Mouse (Mus musculus): Measurements from ENCODE around the gene Col16a1. TPM values are rescaled to one million over a fixed set of nuclear protein-coding genes. Genes with fewer than 3 reads are reported as not detected.
A peak's percentile ranks its signal among the peaks of the same experiment; 100 is the strongest.

Gene Col16a1
- total and polyA plus RNA-seq, 2 experiments from 2014 or later, result 13.1 to 19.9 TPM

DNA sequence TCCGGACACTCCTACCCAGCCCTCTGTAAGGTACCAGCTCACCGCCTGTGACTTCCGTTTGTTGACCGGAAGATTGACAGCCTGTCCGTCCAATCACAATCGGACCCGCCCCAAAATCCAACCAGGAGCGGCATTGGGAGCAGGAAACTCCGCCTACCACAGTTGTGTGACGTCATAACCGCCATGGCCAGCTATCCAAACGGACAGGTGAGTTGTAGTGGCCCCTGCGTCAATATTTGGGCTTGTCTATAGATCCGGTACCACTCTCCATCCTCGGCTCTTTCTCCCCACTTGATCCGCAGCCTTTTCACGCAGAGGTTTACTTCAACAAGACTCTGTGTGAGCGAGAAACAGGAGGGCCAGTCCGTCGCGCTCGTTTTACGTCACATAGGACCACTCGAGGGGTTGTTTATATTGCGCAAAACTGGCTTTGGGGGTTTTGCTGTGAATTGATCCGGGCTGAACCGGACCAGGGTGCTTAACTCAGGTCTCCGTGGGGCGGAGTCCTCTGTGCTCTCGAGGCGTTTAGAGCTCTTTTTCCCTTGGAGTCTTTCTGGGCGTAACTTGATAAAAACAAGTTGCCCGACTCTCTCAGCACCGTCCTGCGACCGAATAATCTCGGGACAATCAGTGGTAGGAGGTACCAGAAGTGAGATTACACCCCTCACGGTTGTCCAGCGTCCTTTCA, 59.9 kb downstream of the Col16a1 start:
- ATAC-seq (peak; percentile 97), DNase-seq (ENCODE audit: low spot score) (peak; percentile 100)
- H3K36me3 ChIP-seq (ENCODE audit: insufficient read depth, low read length), result no peaks in the 10 kb centered on the region
- no peaks in the 10 kb centered on the region for H3K9me3 ChIP-seq (ENCODE audit: low read length)
- H3K4me2 ChIP-seq (ENCODE audit: low read depth, low read length), result peak overlapping the region; percentile 61
- TF ChIP-seq CTCF (IDR thresholded peaks at IDR 0.05; ENCODE audit: low read depth), result no peak
- H3K27me3 ChIP-seq (ENCODE audit: insufficient read depth, low read length), result no peaks in the 10 kb centered on the region
- WGBS, result under 1% methylated on average over 39 of the region's 39 CpGs
- H3K9ac ChIP-seq (replicated peaks; ENCODE audit: low read length), result peak overlapping the region; percentile 67
- 0 out of 2 replicates have a peak, but pooled peaks cover 6% of the 10 kb centered on the region for H3K4me1 ChIP-seq (ENCODE audit: insufficient read depth, low read length)
- peak overlapping the region; percentile 82 for H3K4me3 ChIP-seq (ENCODE audit: low read length)
- H3K27ac ChIP-seq, result peak overlapping the region; percentile 76

GRCm38 (mm10) chr4:130108929-130109328, 61.3 kb downstream of the Col16a1 start:
- no peak for ATAC-seq
- WGBS, result 87% methylated on average over 3 of the region's 3 CpGs

DNA sequence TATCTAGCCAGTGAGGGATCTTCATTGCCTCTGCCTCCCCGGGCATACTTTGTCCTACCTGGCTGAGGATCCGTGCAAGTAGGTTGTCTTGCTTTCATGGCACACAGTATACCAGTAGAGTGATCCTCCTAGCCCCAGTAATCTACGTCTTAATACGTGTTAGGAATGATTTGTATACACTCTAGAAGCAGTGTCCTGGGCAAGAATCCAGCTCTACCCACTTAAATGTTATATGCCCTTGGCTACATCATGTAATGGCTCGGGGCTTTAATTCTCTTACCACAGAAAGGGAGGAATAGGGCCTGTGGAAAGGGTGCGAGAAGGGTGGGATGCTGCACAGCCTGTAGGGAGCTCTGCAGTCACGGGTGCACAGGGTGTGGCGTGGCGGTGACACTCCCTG, 62.0 kb downstream of the Col16a1 start:
- Histone ChIP-seq H3K4me3 (ENCODE audit: low read length) (no peak overlapping the region), H3K9me3 (ENCODE audit: low read length) (no peaks in the 10 kb centered on the region), H3K27me3 (ENCODE audit: insufficient read depth, low read length) (no peaks in the 10 kb centered on the region), H3K9ac (replicated peaks; ENCODE audit: low read length) (no peak overlapping the region), H3K4me2 (ENCODE audit: low read depth, low read length) (no peak overlapping the region), H3K4me1 (ENCODE audit: insufficient read depth, low read length) (0 out of 2 replicates have a peak, but pooled peaks cover 6% of the 10 kb centered on the region), H3K27ac (no peak overlapping the region), H3K36me3 (ENCODE audit: insufficient read depth, low read length) (no peaks in the 10 kb centered on the region)
- WGBS, result 93% methylated on average over 9 of the region's 9 CpGs
- ATAC-seq, result no peak
- DNase-seq (ENCODE audit: low spot score), result no peak
- no peak for TF ChIP-seq CTCF (IDR thresholded peaks at IDR 0.05; ENCODE audit: low read depth)

More at GRCm38 (mm10) chr4:130108929-130109328, 61.3 kb downstream of the Col16a1 start:
- DNase-seq (ENCODE audit: low spot score), result no peak
- Histone ChIP-seq H3K4me3 (ENCODE audit: low read length) (no peak overlapping the region), H3K27ac (no peak overlapping the region), H3K36me3 (ENCODE audit: insufficient read depth, low read length) (no peaks in the 10 kb centered on the region), H3K9me3 (ENCODE audit: low read length) (no peaks in the 10 kb centered on the region), H3K4me2 (ENCODE audit: low read depth, low read length) (no peak overlapping the region; the same call in 1 of the 2 replicates), H3K4me1 (ENCODE audit: insufficient read depth, low read length) (0 out of 2 replicates have a peak, but pooled peaks cover 6% of the 10 kb centered on the region), H3K27me3 (ENCODE audit: insufficient read depth, low read length) (no peaks in the 10 kb centered on the region), H3K9ac (replicated peaks; ENCODE audit: low read length) (no peak overlapping the region)
- TF ChIP-seq CTCF (IDR thresholded peaks at IDR 0.05; ENCODE audit: low read depth), result no peak

GRCm38 (mm10) chr4:130110091-130110490, 62.5 kb downstream of the Col16a1 start:
- ATAC-seq, result no peak
- TF ChIP-seq CTCF (IDR thresholded peaks at IDR 0.05; ENCODE audit: low read depth), result no peak
- 86% methylated on average over 7 of the region's 7 CpGs for WGBS

DNA sequence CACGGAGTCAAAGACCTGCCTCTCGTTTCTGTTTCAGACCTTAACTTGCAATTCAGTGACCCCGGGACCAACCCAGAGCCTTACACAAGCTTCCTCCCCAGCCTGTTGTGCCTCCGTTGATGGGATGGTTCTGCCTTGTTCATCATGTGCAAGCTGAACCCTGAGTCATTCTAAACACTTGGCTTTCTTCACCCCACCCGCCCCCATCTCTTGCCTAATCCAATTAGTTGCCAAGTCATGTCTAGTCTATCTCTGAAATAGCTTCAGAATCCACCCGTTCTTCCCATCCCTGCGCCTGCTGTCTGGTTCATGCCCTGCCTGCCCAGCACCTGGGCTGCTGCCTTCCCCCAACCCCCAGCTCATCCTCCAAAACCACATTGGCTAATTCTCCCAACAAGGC, 64.7 kb downstream of the Col16a1 start:
- H3K9ac ChIP-seq (replicated peaks; ENCODE audit: low read length), result no peak overlapping the region
- H3K4me2 ChIP-seq (ENCODE audit: low read depth, low read length), result no peak overlapping the region
- DNase-seq (ENCODE audit: low spot score) (no peak), ATAC-seq (no peak)
- H3K4me3 ChIP-seq (ENCODE audit: low read length), result no peak overlapping the region
- H3K36me3 ChIP-seq (ENCODE audit: insufficient read depth, low read length), result no peaks in the 10 kb centered on the region
- no peak overlapping the region for H3K27ac ChIP-seq
- WGBS, result 80% methylated on average over 7 of the region's 7 CpGs
- 0 out of 2 replicates have a peak, but pooled peaks cover 6% of the 10 kb centered on the region for H3K4me1 ChIP-seq (ENCODE audit: insufficient read depth, low read length)
- no peak for TF ChIP-seq CTCF (IDR thresholded peaks at IDR 0.05; ENCODE audit: low read depth)
- no peaks in the 10 kb centered on the region for H3K9me3 ChIP-seq (ENCODE audit: low read length)
- no peaks in the 10 kb centered on the region for H3K27me3 ChIP-seq (ENCODE audit: insufficient read depth, low read length)

More at GRCm38 (mm10) chr4:130110091-130110490, 62.5 kb downstream of the Col16a1 start:
- Histone ChIP-seq H3K27ac (no peak overlapping the region), H3K4me1 (ENCODE audit: insufficient read depth, low read length) (0 out of 2 replicates have a peak, but pooled peaks cover 6% of the 10 kb centered on the region), H3K4me3 (ENCODE audit: low read length) (no peak overlapping the region), H3K36me3 (ENCODE audit: insufficient read depth, low read length) (no peaks in the 10 kb centered on the region), H3K27me3 (ENCODE audit: insufficient read depth, low read length) (no peaks in the 10 kb centered on the region), H3K4me2 (ENCODE audit: low read depth, low read length) (no peak overlapping the region), H3K9ac (replicated peaks; ENCODE audit: low read length) (no peak overlapping the region), H3K9me3 (ENCODE audit: low read length) (no peaks in the 10 kb centered on the region)
- DNase-seq (ENCODE audit: low spot score), result no peak

GRCm38 (mm10) chr4:130112732-130113131, 65.1 kb downstream of the Col16a1 start:
- Histone ChIP-seq H3K4me1 (ENCODE audit: insufficient read depth, low read length) (0 out of 2 replicates have a peak, but pooled peaks cover 6% of the 10 kb centered on the region), H3K27ac (no peak overlapping the region), H3K9me3 (ENCODE audit: low read length) (no peaks in the 10 kb centered on the region), H3K36me3 (ENCODE audit: insufficient read depth, low read length) (no peaks in the 10 kb centered on the region), H3K27me3 (ENCODE audit: insufficient read depth, low read length) (no peaks in the 10 kb centered on the region), H3K4me2 (ENCODE audit: low read depth, low read length) (no peak overlapping the region), H3K9ac (replicated peaks; ENCODE audit: low read length) (no peak overlapping the region), H3K4me3 (ENCODE audit: low read length) (no peak overlapping the region)
- WGBS, result 97% methylated on average over 1 of the region's 1 CpGs
- DNase-seq (ENCODE audit: low spot score), result no peak
- TF ChIP-seq CTCF (IDR thresholded peaks at IDR 0.05; ENCODE audit: low read depth), result no peak
- no peak for ATAC-seq

GRCm38 (mm10) chr4:130120752-130121151, 73.1 kb downstream of the Col16a1 start:
- TF ChIP-seq CTCF (IDR thresholded peaks at IDR 0.05; ENCODE audit: low read depth), result no peak
- H3K4me3 ChIP-seq (ENCODE audit: low read length), result no peak overlapping the region
- no peaks in the 10 kb centered on the region for H3K9me3 ChIP-seq (ENCODE audit: low read length)
- ATAC-seq (no peak), DNase-seq (ENCODE audit: low spot score) (no peak)
- 70% methylated on average over 4 of the region's 4 CpGs for WGBS
- no peak overlapping the region for H3K9ac ChIP-seq (replicated peaks; ENCODE audit: low read length)
- no peaks in the 10 kb centered on the region for H3K27me3 ChIP-seq (ENCODE audit: insufficient read depth, low read length)
- H3K4me2 ChIP-seq (ENCODE audit: low read depth, low read length), result no peak overlapping the region
- no peaks in the 10 kb centered on the region for H3K4me1 ChIP-seq (ENCODE audit: insufficient read depth, low read length)
- peaks cover 11% of the 10 kb centered on the region; the same call in 1 of the 2 replicates for H3K36me3 ChIP-seq (ENCODE audit: insufficient read depth, low read length)
- no peak overlapping the region for H3K27ac ChIP-seq

Data from hindbrain, postnatal 0 days (tissue).